Mouse (Mus musculus) WW6 (cell line): ENCODE results near the gene Timp1.

Source experiments
- DNase-seq: peaks from one replicate; pipeline ENCODE4 v3.0.0-alpha.2; 2013; ENCODE audit warnings: low read depth, low spot score

Gene Timp1

DNA sequence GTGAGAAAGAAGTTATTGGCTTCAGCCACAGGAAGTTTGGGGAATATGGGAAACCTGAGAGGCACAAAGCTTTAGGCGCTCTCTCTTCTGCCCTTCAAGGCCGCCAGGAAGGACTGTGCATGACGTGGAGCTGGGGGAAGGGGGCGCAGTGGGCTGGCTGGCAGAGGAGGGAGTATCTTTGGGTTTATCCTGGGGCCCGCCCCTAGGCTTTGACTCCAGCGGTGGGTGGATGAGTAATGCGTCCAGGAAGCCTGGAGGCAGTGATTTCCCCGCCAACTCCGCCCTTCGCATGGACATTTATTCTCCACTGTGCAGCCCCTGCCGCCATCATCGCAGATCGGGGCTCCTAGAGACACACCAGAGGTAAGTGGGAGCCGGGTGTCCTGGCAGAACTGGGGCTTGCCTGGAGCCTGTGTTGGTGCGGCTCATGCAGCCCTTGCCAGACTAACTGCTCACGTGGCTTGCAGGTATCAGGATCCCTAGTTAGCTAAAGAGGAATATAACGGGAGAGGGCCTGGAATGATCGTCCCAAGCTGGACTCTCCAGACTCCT, at the start of gene Timp1:
Gene Timp1 (plus strand): TSS at position 205 of the 552 bp plus-strand sequence.
- DNase-seq, result no peak

DNA sequence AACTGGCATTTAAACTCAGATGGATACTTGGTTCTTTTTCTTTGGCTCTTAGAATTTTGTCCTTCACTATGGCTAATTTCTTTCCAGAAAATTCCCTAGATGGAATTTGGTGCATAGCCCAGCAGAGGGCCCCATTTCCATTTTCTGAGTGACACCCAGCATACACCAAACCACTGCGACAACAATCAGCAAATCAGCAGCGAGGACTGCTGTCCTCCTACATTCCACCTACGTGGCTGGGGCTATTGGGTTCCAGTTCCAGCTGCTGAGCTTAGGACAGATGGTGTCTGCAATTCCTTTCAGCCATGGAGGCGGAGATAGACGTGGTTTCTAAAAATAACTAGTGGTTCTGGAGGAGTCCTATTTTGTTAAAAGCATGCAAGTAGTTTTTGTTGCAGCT, 41.0 kb upstream of the Timp1 start:
- DNase-seq, result no peak

DNA sequence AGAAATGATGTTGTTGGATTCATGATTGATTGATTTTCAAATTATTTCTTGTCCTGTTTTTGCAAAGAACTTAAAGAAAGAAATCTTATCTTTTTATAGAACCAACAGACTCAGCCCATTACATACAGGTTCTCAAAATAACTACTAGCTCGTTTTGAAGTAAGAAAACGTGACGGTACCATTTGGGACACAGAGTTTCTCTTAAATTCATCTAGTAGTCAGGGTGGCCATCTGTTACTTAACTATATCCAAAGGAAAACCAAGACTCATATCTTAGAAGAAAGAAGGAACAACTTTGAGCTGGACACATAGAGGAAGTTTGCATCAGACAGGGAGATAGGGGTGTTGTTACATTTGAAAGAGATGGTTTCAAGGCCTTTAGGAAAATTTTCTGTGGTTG, 22.7 kb upstream of the Timp1 start:
- DNase-seq, result no peak

DNA sequence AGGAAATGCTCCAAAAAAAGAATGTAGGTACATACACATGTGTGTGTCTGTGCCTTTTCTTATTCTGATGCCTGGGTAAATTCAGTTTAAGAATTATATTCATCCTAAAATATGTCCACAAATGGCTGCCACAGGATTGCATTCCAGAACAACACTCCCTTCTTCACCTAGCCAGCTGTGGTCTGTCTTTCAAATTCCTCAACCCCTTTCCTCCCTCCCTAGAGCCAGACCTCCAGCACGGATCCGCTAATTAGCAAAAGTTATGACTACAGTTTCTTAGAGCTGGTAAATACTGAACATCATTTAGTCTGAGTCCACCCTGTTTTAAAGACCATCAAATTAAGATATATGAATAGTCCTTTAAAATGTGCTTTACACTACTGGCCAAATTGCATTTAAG, 22.1 kb upstream of the Timp1 start:
- DNase-seq, result no peak

GRCm38 (mm10) chrX:20848256-20848984, 21.5 kb upstream of the Timp1 start:
- DNase-seq, result peak; percentile 81

GRCm38 (mm10) chrX:20853794-20854193, 16.2 kb upstream of the Timp1 start:
- DNase-seq, result no peak

GRCm38 (mm10) chrX:20861453-20862104, 8.4 kb upstream of the Timp1 start:
- DNase-seq, result no peak

GRCm38 (mm10) chrX:20862105-20863065, 7.6 kb upstream of the Timp1 start:
- DNase-seq, result no peak

- DNase-seq, result no peak
Observed at GRCm38 (mm10) chrX:20863161-20864101, 6.5 kb upstream of the Timp1 start.

DNA sequence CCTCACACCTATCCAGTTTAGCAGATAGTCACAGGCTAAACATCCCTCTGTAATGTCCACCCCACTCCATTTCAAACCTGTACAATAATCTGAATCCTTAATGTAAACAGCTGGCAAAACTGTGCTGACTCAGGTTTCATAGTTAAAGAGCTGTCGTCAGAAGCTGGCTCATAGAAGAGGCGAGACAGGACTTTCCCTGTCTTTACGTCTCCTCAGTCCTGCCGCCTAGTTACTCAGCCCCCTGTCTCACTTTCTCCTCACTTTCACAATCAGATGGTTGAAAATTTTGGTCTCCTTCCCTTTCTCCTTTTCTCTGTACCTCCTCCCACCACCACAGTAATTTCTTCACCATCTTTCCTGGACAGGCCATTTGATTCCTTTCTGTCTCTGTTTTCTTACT, 1.9 kb upstream of the Timp1 start:
- DNase-seq, result no peak

- DNase-seq, result no peak
Observed at GRCm38 (mm10) chrX:20869203-20869602, 763 bp upstream of the Timp1 start.

DNA sequence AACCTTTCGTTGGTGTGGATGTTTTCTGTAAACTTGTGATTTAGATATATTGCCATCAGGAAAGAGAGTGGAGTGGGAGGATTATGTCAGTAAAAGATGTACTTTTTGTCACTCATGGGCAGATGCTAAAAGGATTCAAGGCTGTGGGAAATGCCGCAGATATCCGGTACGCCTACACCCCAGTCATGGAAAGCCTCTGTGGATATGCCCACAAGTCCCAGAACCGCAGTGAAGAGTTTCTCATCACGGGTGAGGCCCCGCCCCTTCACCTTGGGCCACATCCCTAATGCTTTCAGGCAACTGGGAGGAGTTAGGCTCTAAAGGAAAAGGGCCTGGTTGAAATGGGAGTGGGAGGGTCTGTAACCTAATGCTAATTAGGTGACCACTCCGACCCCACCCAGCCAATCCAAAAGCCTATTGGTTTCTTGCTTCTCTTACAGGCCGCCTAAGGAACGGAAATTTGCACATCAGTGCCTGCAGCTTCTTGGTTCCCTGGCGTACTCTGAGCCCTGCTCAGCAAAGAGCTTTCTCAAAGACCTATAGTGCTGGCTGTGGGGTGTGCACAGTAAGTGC, 3.0 kb downstream of the Timp1 start:
- DNase-seq, result peak; percentile 61

DNA sequence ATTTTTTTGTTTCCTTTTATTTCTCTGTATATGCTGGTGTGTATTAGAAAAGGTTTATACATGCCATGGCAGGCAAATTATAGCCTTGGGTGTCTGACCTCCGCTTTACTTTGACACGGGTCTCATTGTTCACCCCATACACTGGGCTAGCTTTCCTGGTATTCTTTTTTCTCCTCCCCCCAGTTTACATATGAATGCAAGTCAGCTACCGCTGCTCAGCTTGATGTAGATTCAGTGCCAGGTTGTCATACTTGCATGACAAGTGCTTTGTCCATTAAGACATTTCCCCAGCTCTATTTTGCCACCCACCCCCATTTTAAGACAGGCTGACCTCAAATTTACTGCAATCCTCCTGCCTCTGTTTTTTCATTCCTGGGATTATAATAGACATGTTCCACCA, 5.3 kb downstream of the Timp1 start:
- DNase-seq, result no peak

DNA sequence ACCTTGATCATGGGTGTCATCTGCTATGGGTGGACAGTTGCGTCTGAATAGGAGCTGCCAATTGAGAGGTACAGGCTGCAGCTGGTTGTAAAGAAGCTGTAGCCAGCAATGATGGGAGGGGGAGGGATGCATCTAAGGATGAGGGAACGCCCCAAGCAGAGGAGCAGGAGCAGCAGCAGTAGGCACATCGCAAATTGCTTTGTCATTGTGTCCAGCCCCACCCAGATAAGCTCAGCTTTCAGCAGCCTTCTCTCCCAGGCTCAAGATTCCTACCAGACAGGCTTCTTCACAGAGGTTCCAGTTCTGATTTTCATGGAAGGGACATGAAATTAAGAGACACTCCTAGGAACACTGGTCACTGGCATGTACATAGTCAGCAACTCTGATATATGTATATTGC, 40.1 kb downstream of the Timp1 start:
- DNase-seq, result peak; percentile 24

DNA sequence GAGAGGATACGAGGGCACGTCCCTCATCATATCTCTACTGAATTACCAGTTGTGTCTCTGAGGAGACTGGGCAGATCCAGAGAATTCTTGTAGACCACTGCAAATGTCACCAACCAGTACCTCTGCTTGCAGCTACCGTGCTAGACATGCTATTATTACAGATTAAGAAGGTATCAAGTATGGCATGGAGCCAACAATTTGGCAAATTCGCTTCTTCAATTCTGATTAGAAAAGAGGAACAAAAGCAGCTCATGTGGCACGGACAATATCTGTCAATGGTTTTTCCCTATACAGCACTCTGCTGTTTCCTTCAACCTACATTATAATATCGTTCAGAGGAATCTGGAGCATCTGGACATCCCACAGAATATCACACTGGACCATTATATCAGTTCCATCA, 43.8 kb downstream of the Timp1 start:
- DNase-seq, result no peak

- DNase-seq, result no peak
Observed at GRCm38 (mm10) chrX:20915075-20915474, 45.1 kb downstream of the Timp1 start.

GRCm38 (mm10) chrX:20920249-20920843, 50.4 kb downstream of the Timp1 start:
- DNase-seq, result no peak

DNA sequence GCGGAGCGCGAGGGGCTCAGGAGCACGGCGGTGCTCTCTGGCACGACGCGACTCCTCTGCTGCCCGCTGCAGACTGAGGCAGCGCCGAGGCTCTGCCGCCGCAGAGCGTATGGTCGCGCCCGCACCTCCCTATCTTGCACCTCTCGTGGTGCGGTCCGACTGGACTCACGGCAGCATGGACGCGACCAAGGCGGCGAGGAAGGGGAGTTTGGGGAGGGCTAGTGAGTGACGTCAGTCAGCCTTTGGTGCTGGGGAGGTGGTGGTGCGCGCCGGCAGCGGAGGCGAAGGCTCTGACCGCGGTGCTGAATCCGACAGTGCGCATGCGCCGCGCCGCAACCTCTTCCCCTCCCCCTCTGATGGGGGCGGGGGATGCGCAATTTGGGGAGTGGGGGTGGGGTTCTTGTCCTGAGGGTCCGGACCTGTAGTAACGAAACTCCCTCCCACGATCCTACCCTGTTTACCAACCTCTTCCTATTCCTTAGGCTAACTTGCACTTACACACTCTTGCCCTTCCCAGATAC, 50.9 kb downstream of the Timp1 start, which contains the start of gene Syn1:
Gene Syn1 (minus strand): TSS at position 161 of the 521 bp plus-strand sequence.
- peak; percentile 72 for DNase-seq

DNA sequence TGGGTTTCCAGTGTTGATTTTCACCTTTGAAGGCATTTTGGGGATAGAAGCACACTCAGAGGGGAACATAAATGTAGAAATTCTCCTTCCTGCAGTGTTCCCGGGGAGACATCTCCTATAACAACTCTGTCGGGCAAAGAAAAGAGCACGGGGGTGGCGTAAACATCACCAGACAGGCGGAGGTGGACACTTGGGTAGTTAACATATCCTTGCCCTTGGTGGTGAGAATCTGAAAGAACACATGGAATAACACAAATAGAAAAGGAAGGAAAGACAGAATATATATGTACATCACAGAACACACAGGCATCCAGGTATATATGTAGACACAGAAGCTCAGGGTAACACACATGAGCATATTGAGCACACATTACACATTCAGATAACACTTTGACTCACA, 51.4 kb downstream of the Timp1 start:
- DNase-seq, result no peak

- DNase-seq, result no peak
Observed at GRCm38 (mm10) chrX:20923506-20923905, 53.5 kb downstream of the Timp1 start.
